Mouse (Mus musculus) kidney, embryonic 14.5 days (tissue): ENCODE data around the gene Tirap. TPM values are rescaled to one million over a fixed set of nuclear protein-coding genes. Genes with fewer than 3 reads are reported as not detected.

ENCODE experiments used
- ATAC-seq: fragments of 200-750 bp; cut with Nextera tagmentation; 2 replicates; pipeline ENCODE4 v1.8.0; 2017; ENCODE audit warnings: moderate number of reproducible peaks, mild to moderate bottlenecking, moderate TSS enrichment, moderate library complexity; ENCODE audit not compliant: low FRiP score, low TSS enrichment
- H3K27ac ChIP-seq: fragments of 300-500 bp; sonication (generic); 2 replicates; pipeline ENCODE4 v1.5.1; 2014; ENCODE audit warnings: low read depth, mild to moderate bottlenecking, low read length, moderate library complexity, mixed read lengths
- H3K27me3 ChIP-seq: fragments of 300-500 bp; sonication (generic); 2 replicates; pipeline ENCODE4 v1.6.1; 2014; ENCODE audit warnings: mild to moderate bottlenecking, low read length; ENCODE audit not compliant: control insufficient read depth, insufficient read depth
- H3K36me3 ChIP-seq: fragments of 300-500 bp; sonication (generic); 2 replicates; pipeline ENCODE4 v1.6.1; 2014; ENCODE audit warnings: low read length, mixed read lengths; ENCODE audit not compliant: control insufficient read depth, insufficient read depth
- H3K4me1 ChIP-seq: fragments of 300-500 bp; sonication (generic); 2 replicates; pipeline ENCODE4 v1.6.1; 2014; ENCODE audit warnings: low read length, mixed read lengths; ENCODE audit not compliant: control insufficient read depth, insufficient read depth
- H3K4me2 ChIP-seq: fragments of 300-500 bp; sonication (generic); replicated peaks from 2 replicates; pipeline ENCODE4 v1.6.1; 2014; ENCODE audit warnings: low read depth, mild to moderate bottlenecking, low read length
- H3K4me3 ChIP-seq: fragments of 300-500 bp; sonication (generic); 2 replicates; pipeline ENCODE4 v1.5.1; 2014; ENCODE audit warnings: mild to moderate bottlenecking, low read length
- H3K9ac ChIP-seq: fragments of 300-500 bp; sonication (generic); 2 replicates; pipeline ENCODE4 v1.6.1; 2014; ENCODE audit warnings: low read depth, mild to moderate bottlenecking, low read length, moderate library complexity
- H3K9me3 ChIP-seq: fragments of 300-500 bp; sonication (generic); 2 replicates; pipeline ENCODE4 v1.6.1; 2016; ENCODE audit warnings: low read length; ENCODE audit not compliant: control insufficient read depth
- WGBS: fragments of 180-500 bp; shearing (Covaris S2); extraction: QIAGEN DNeasy Blood & Tissue Kit; methylation state at CpG from one replicate; pipeline ENCODE4 v1.1.7; 2014; 5-methylcytosine and 5-hydroxymethylcytosine counted together
- polyA plus RNA-seq: library from polyadenylated mRNA; unstranded; fragments of >200 nt; fragmentation: Nextera tagmentation; extraction: Ambion mirVana; gene quantifications from 2 replicates; pipeline ENCODE4 v1.2.1, GENCODE M21; 2014

Tirap gene
- 10.1 and 12.5 TPM in 2 replicates for polyA plus RNA-seq

DNA sequence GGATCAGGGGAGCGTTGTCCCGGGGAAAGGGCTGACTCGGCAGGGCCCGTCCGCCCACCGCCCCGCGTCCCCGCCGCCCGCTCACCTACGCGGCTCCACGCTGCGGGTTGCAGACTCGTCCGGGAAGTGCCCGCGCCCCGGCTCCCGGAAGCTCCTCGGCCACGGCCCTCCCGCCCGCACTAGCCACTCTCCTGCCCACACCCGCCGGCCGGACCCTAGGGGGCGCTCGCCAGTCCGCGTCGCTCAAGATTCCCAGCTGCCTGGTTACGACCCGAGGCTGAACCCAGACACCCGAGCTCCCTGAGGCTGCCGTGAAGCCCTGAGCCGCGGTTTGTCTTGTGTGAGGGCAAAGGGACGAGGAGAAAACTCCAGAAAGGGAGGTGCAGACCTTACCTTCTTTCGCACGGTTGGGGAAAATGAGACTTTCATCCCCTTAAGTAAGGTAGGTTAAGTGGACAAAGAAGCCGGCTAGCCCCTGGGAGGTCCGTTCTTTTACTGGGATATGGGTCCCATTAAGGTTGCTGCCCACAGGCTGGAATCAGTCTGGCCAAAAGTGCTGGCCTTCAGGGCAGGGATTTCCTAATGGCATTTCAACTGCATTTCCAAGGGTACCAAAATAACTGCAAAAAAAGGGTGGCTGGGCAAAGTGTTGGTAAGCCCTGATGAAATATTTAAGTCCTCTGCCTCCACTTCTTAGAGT is at the start of gene Tirap, which contains the start of gene Srpr:
Tirap (minus strand) TSS at position 520 of the 700 bp plus-strand sequence.
Srpr (plus strand) TSS at position 404 of the 700 bp plus-strand sequence.
- WGBS = under 1% methylated on average over 40 of the region's 44 CpGs
- Histone ChIP-seq H3K4me3 (peak within 1 kb of the TSS; percentile 62), H3K9ac (peak within 1 kb of the TSS; percentile 78), H3K9me3 (no peaks in the 10 kb centered on the region), H3K27me3 (no peaks in the 10 kb centered on the region), H3K4me1 (peaks cover 8% of the 10 kb centered on the region), H3K27ac (peak within 1 kb of the TSS; percentile 30; the same call in 1 of the 2 replicates), H3K36me3 (peaks cover 7% of the 10 kb centered on the region), H3K4me2 (peak within 1 kb of the TSS; percentile 81)
- peak; percentile 96 for ATAC-seq

DNA sequence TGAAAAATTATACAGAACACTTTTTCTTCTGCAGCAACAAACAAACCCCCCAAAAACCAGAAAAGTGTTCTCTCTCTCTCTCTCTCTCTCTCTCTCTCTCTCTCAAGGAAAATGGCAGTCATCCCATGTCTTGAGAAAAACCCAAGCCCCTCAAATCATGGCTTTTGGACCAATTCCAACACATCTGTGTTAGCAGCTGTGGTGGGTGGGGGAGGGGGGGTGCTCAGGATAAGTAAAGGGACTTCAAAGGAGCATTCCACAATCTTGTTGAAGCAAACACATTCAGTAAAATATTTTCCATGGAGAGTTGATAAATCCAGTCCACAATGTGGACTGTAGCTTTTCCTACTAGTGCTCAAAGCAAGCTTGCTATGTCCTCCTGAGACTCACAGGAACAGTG is 49.4 kb upstream of the Tirap start:
- H3K4me3 ChIP-seq = no peak overlapping the region
- no peaks in the 10 kb centered on the region for H3K36me3 ChIP-seq
- no peaks in the 10 kb centered on the region for H3K9me3 ChIP-seq
- H3K27ac ChIP-seq = no peak overlapping the region
- no peak overlapping the region for H3K4me2 ChIP-seq
- H3K4me1 ChIP-seq = peaks cover 10% of the 10 kb centered on the region; the same call in 1 of the 2 replicates
- ATAC-seq = no peak
- H3K27me3 ChIP-seq = no peaks in the 10 kb centered on the region
- no peak overlapping the region for H3K9ac ChIP-seq

DNA sequence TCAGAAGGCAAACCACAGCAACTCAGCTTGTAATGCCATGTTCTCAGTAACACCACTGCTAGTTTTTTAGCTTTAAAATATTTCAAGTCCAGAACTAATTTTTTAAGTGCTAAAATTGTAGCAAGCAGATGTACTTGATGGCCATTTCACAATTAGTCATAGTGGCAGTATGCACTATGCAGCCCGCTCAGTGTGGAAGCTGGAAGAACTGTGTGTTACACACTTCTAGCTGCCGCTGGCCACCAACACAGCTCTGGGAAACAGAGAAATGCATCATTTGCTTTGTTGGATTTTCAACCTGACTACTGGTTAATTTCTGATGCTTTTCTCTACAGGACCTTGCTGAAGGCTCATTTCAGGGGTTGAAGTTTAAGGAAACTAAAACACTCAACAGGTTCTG is 47.3 kb upstream of the Tirap start:
- no peak overlapping the region for H3K4me2 ChIP-seq
- H3K27ac ChIP-seq = no peak overlapping the region
- no peak for ATAC-seq
- H3K9ac ChIP-seq = no peak overlapping the region
- H3K36me3 ChIP-seq = no peaks in the 10 kb centered on the region
- no peaks in the 10 kb centered on the region for H3K9me3 ChIP-seq
- WGBS = 95% methylated on average over 2 of the region's 2 CpGs
- H3K4me3 ChIP-seq = no peak overlapping the region
- peaks cover 10% of the 10 kb centered on the region; the same call in 1 of the 2 replicates for H3K4me1 ChIP-seq
- H3K27me3 ChIP-seq = no peaks in the 10 kb centered on the region

DNA sequence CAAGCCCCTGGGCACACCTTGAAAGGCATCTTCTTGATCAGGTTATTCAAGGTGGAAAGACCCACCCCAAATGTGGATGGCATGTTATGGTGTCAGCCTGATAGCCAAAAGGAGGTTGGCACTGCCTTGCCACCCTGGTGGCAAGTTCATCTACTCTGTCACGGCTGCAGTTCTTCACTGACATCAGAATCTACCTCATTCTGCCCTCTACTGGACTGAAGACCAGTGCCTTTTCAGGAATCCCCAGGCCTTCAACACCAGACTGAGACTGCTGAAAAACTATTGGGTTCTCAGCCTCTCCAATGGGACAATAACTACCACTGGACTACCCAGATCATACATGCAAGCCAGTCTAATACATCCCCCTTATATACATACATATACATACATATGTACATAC is 39.6 kb upstream of the Tirap start:
- 59% methylated on average over 1 of the region's 1 CpGs for WGBS
- no peak overlapping the region for H3K4me2 ChIP-seq
- no peak overlapping the region for H3K27ac ChIP-seq

DNA sequence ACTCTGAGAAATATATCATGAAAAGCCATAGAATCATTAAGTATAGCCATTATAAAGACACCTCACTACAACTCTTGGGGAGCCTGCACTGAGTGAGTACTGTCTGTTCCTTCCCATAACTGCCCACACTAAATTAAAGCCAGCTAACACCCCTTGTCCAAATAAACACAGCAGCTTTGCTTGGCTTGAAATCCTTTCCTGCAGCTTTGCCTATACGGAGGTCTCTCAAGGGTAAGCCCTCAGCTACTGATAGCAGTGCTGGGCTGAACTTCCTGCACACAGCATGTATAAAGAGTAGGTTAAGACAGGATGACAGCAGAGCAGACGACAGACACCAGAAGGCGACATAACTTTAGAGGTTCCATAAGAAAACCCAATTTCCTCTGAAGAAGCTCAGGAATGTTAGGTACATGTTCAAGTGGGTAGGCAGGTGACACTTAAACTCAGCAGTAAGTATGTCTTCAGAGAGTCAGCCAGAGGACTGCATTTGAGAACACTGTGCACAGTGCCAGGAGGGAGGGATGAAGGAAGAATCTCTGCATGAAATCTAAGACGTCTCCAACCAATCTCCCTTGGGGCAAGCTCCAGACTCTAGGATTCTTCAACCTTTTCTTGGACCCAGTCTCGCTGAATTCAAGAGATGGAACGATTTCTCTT is 39.0 kb upstream of the Tirap start:
- Histone ChIP-seq H3K27me3 (no peaks in the 10 kb centered on the region), H3K4me3 (no peak overlapping the region), H3K36me3 (peaks cover 3% of the 10 kb centered on the region; the same call in 1 of the 2 replicates), H3K4me1 (no peaks in the 10 kb centered on the region), H3K9me3 (no peaks in the 10 kb centered on the region), H3K4me2 (no peak overlapping the region), H3K9ac (no peak overlapping the region), H3K27ac (no peak overlapping the region)
- no peak for ATAC-seq
- WGBS = 62% methylated on average over 6 of the region's 6 CpGs

More for the DNA sequence above, 39.6 kb upstream of the Tirap start:
- no peak overlapping the region for H3K4me3 ChIP-seq
- ATAC-seq = no peak
- no peak overlapping the region for H3K9ac ChIP-seq
- no peaks in the 10 kb centered on the region for H3K9me3 ChIP-seq
- H3K27me3 ChIP-seq = no peaks in the 10 kb centered on the region
- H3K4me1 ChIP-seq = 0 out of 2 replicates have a peak, but pooled peaks cover 1% of the 10 kb centered on the region
- H3K36me3 ChIP-seq = peaks cover 2% of the 10 kb centered on the region; the same call in 1 of the 2 replicates

DNA sequence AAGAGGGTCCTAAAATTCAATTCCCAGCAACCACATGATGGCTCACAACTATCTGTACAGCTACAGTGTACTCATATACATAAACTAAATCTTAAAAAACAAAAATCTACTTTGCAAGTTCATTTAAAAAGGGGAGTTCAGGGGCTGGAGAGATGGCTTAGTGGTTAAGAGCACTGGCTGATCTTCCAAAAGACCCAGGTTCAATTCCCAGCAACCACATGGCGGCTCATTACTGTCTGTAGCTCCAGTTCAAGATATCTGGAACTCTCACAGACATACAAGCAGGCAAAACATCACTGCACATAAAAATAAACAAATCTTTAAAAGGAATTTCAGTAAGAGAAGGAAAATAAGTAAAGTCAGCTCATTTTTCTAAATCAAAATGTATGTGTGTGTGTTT is 38.3 kb upstream of the Tirap start:
- H3K36me3 ChIP-seq = peaks cover 3% of the 10 kb centered on the region; the same call in 1 of the 2 replicates
- WGBS = 97% methylated on average over 1 of the region's 1 CpGs
- no peak for ATAC-seq

DNA sequence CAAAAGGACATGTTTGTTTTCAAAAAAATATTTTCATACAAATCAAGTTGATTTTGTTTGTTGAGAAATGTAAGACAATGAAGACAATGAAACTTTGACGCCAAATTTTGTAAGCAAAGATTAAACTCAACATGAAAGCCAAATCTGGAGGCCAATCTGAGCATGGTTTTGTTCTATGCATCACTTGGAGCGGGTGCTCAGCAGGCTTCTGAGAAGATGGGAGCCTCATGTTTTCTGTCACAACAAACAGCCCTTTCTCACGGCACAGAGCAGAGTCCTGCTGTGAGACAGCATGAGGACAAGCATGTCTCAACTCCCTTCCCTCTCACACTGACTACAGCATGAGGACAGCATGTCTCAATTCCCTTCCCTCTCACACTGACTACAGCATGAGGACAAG is 35.9 kb upstream of the Tirap start:
- Histone ChIP-seq H3K4me2 (no peak overlapping the region), H3K4me1 (no peaks in the 10 kb centered on the region), H3K4me3 (no peak overlapping the region), H3K9ac (no peak overlapping the region), H3K27ac (no peak overlapping the region), H3K9me3 (no peaks in the 10 kb centered on the region), H3K36me3 (peaks cover 6% of the 10 kb centered on the region; the same call in 1 of the 2 replicates), H3K27me3 (no peaks in the 10 kb centered on the region)
- ATAC-seq = no peak
- WGBS = 65% methylated on average over 3 of the region's 3 CpGs

More for the DNA sequence above, 38.3 kb upstream of the Tirap start:
- no peaks in the 10 kb centered on the region for H3K9me3 ChIP-seq
- no peak overlapping the region for H3K9ac ChIP-seq
- H3K4me2 ChIP-seq = no peak overlapping the region
- no peaks in the 10 kb centered on the region for H3K4me1 ChIP-seq
- no peaks in the 10 kb centered on the region for H3K27me3 ChIP-seq
- no peak overlapping the region for H3K27ac ChIP-seq
- no peak overlapping the region for H3K4me3 ChIP-seq

DNA sequence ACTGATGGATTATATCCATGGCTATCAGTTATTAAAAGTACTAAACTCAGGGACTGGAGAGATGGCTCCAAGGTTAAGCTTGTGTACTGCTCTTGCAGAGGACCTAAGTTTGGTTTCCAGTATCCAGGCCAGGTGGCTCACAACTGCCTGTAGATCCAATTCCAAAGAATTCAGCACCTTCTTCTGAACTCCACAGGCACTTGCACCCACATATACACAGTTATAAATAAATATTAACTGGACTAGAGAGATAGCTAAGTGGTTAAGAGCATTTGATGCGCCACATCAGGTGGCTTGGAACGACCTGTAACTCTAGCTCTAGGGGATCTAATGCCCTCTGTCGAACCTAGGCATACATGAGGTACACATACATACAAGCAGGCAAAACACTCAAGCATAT is 28.6 kb upstream of the Tirap start:
- no peaks in the 10 kb centered on the region for H3K27me3 ChIP-seq
- H3K27ac ChIP-seq = no peak overlapping the region
- no peak for ATAC-seq
- WGBS = 85% methylated on average over 3 of the region's 3 CpGs
- H3K4me2 ChIP-seq = no peak overlapping the region
- no peaks in the 10 kb centered on the region for H3K9me3 ChIP-seq
- H3K36me3 ChIP-seq = peaks cover 9% of the 10 kb centered on the region; the same call in 1 of the 2 replicates
- no peak overlapping the region for H3K9ac ChIP-seq
- no peak overlapping the region for H3K4me3 ChIP-seq
- no peaks in the 10 kb centered on the region for H3K4me1 ChIP-seq

DNA sequence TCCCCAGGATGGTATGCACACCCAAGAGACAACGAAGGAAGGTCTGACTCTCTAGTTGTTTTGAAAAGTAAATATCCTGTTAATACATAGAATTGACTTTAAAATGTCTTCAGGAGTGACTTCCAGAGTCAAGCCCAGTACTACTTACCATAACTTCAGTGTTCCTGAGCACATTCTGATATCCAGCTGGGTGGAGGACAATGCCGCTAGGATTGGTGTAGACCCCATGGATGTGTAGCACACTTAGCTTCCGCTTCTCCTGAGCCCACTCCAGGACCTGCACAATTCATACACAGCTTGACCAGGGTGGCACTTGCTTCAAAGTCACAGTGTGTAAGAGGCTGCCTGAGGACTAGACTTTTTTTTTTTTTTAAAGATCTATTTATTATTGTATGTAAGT is 23.4 kb upstream of the Tirap start:
- Histone ChIP-seq H3K4me3 (no peak overlapping the region), H3K4me1 (no peaks in the 10 kb centered on the region), H3K36me3 (peaks cover 27% of the 10 kb centered on the region), H3K27ac (no peak overlapping the region), H3K4me2 (no peak overlapping the region), H3K9me3 (no peaks in the 10 kb centered on the region), H3K9ac (no peak overlapping the region), H3K27me3 (no peaks in the 10 kb centered on the region)
- 95% methylated on average over 3 of the region's 3 CpGs for WGBS
- ATAC-seq = no peak
